Mouse (Mus musculus): ENCODE measurements around the gene Capg.

GRCm38 (mm10) chr6:72515644-72516043 is 28.5 kb upstream of the Capg start:
- no peak for TF ChIP-seq CTCF (IDR thresholded peaks at IDR 0.05)
- no peak for TF ChIP-seq POLR2A (IDR thresholded peaks at IDR 0.05; ENCODE audit: insufficient read depth, low read depth, low read length)
- TF ChIP-seq EP300 (IDR thresholded peaks at IDR 0.05; ENCODE audit: insufficient read depth, low read depth, low read length), result no peak

Measured in heart, adult 2 months (tissue).